Mouse (Mus musculus) erythroblast, adult 5-6 weeks (primary cell): ENCODE measurements around the gene Oas1h. TPM values are rescaled to one million over a fixed set of nuclear protein-coding genes. Genes with fewer than 3 reads are reported as not detected.
"Not testable (repeated sequence)": the region's sequence is repeated elsewhere in the genome, so short reads cannot be mapped to it uniquely, and the experiment has no call there.

Experiments
- ATAC-seq: replicated peaks from 2 replicates; pipeline ENCODE4 v1.8.0; 2016; ENCODE audit warnings: moderate number of reproducible peaks, mild to moderate bottlenecking, moderate TSS enrichment, inconsistent platforms; ENCODE audit not compliant: poor library complexity, low FRiP score, severe bottlenecking
- total RNA-seq, 2 experiments: library from RNA; stranded (forward) in 1 of 2; stranded (reverse) in 1 of 2; fragments of 150-400 nt in 1 of 2; fragments of 200-764, 138-1000 nt in 1 of 2; gene quantifications; 2 replicates each; pipeline versions ENCODE4 v1.2.3 to v1.2.4; 2015 to 2017; ENCODE audit warnings: low replicate concordance in 2 of 2

Gene Oas1h
- total RNA-seq, 2 experiments from 2014 or later: not detected

DNA sequence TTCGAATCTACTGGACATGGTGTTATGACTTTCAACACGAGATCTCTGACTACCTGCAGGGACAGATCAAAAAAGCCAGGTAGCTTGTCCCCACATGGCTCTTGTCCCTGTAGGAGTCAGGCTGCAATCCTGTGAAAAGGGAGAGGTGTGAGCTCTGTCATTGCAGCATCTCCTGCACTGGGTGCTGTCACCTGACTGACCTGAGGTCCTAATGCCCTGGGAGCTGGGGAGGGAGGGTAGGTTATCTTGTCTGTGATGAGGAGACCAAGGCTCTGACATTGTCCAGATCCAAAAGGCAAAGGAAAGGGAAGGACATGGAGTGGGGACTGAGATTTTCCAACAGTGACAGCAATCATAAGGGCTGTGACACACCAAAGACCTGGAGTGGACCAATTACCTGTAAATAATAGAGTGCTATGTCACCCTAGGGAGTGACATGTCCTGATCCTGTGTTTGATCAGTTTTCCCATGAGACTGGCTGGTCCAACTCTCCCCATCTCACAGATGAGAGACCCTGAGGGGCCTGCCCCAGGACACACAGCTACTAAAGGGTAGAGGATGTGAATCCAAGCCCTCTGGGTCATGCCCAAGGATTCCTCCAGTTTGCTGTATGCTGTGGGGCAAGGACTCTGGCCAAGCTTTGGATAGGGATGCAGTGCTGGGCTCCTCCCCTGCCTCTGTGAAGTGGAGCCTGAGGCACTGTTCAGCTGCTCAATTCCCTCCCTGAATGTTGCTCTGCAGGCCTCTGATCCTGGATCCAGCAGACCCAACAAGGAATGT lies 58.1 kb downstream of the Oas1h start:
- ATAC-seq: not testable (repeated sequence)

DNA sequence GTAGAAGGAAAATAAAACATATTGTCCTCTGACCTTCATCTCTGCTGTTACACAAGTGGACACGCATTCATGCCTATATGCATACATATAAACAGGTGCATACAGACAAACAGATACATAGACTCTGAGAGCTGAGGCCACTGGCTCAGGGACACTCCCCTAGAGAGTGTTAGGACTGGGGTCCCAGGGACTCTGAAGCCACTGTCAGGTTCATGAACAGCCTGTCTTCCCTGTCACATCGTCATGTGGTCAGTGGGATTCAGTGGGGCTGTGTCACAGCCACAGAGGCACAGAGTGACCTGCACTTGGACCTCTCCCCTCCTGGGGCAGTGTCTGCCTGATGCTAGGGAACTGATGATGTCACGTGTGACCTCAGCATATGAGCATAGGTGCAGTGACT lies 59.1 kb downstream of the Oas1h start:
- ATAC-seq: no peak

Other genes starting within 250 kb of the Oas1h start
- gene Rita1, start 248.8 kb upstream of the Oas1h start, total RNA-seq (2015; ENCODE audit: low replicate concordance): 2.7 and 3.8 TPM in 2 replicates
- 0.84 TPM in 1 of 2 replicates, not detected in the other for gene Rita1, start 248.8 kb upstream of the Oas1h start, total RNA-seq (2017; ENCODE audit: low replicate concordance)
- 1.7 and 1.9 TPM in 2 replicates for gene Ddx54, start 248.7 kb upstream of the Oas1h start, total RNA-seq (2015; ENCODE audit: low replicate concordance)
- 5.2 and 6.0 TPM in 2 replicates for gene Ddx54, start 248.7 kb upstream of the Oas1h start, total RNA-seq (2017; ENCODE audit: low replicate concordance)
- not detected in 2 replicates for gene Cfap73, start 227.2 kb upstream of the Oas1h start, total RNA-seq (2015; ENCODE audit: low replicate concordance)
- not detected in 2 replicates for gene Cfap73, start 227.2 kb upstream of the Oas1h start, total RNA-seq (2017; ENCODE audit: low replicate concordance)
- gene Rasal1, start 212.6 kb upstream of the Oas1h start, total RNA-seq (2015; ENCODE audit: low replicate concordance): not detected in 2 replicates
- not detected in 2 replicates for gene Rasal1, start 212.6 kb upstream of the Oas1h start, total RNA-seq (2017; ENCODE audit: low replicate concordance)
- gene Dtx1, start 149.5 kb upstream of the Oas1h start, total RNA-seq (2015; ENCODE audit: low replicate concordance): not detected in 2 replicates
- gene Dtx1, start 149.5 kb upstream of the Oas1h start, total RNA-seq (2017; ENCODE audit: low replicate concordance): not detected in 2 replicates
- gene Oas2, start 111.6 kb upstream of the Oas1h start, total RNA-seq (2015; ENCODE audit: low replicate concordance): 10.2 and 17.9 TPM in 2 replicates
- gene Oas2, start 111.6 kb upstream of the Oas1h start, total RNA-seq (2017; ENCODE audit: low replicate concordance): 3.8 and 7.0 TPM in 2 replicates
- 67.2 and 98.2 TPM in 2 replicates for gene Oas3, start 83.8 kb upstream of the Oas1h start, total RNA-seq (2015; ENCODE audit: low replicate concordance)
- 75.8 and 76.4 TPM in 2 replicates for gene Oas3, start 83.8 kb upstream of the Oas1h start, total RNA-seq (2017; ENCODE audit: low replicate concordance)
- 4.2 TPM in 1 of 2 replicates, not detected in the other for gene Oas1e, start 65.9 kb upstream of the Oas1h start, total RNA-seq (2015; ENCODE audit: low replicate concordance)
- gene Oas1e, start 65.9 kb upstream of the Oas1h start, total RNA-seq (2017; ENCODE audit: low replicate concordance): 1.4 and 3.9 TPM in 2 replicates
- 1.7 and 9.8 TPM in 2 replicates for gene Oas1c, start 48.9 kb upstream of the Oas1h start, total RNA-seq (2015; ENCODE audit: low replicate concordance)
- 2.3 and 3.3 TPM in 2 replicates for gene Oas1c, start 48.9 kb upstream of the Oas1h start, total RNA-seq (2017; ENCODE audit: low replicate concordance)
- gene Oas1f, start 14.1 kb upstream of the Oas1h start, total RNA-seq (2015; ENCODE audit: low replicate concordance): not detected in 2 replicates
- not detected in 2 replicates for gene Oas1f, start 14.1 kb upstream of the Oas1h start, total RNA-seq (2017; ENCODE audit: low replicate concordance)
- gene Oas1g, start 26.2 kb downstream of the Oas1h start, total RNA-seq (2015; ENCODE audit: low replicate concordance): 1.0 TPM in 1 of 2 replicates, not detected in the other
- gene Oas1g, start 26.2 kb downstream of the Oas1h start, total RNA-seq (2017; ENCODE audit: low replicate concordance): 0.94 TPM in 1 of 2 replicates, not detected in the other
- 5.6 and 6.0 TPM in 2 replicates for gene Oas1a, start 46.1 kb downstream of the Oas1h start, total RNA-seq (2015; ENCODE audit: low replicate concordance)
- 6.8 and 8.8 TPM in 2 replicates for gene Oas1a, start 46.1 kb downstream of the Oas1h start, total RNA-seq (2017; ENCODE audit: low replicate concordance)
- gene Oas1d, start 53.1 kb downstream of the Oas1h start, total RNA-seq (2015; ENCODE audit: low replicate concordance): not detected in 2 replicates
- not detected in 2 replicates for gene Oas1d, start 53.1 kb downstream of the Oas1h start, total RNA-seq (2017; ENCODE audit: low replicate concordance)
- not detected in 2 replicates for gene Rph3a, start 148.7 kb downstream of the Oas1h start, total RNA-seq (2015; ENCODE audit: low replicate concordance)
- gene Rph3a, start 148.7 kb downstream of the Oas1h start, total RNA-seq (2017; ENCODE audit: low replicate concordance): not detected in 2 replicates